Comparison of ENCODE assay signal across 17 mouse cellular contexts in genomic region chr16:55814686-55815085, GRCm38 (mm10). TPM values are rescaled to one million over a fixed set of nuclear protein-coding genes. Genes with fewer than 3 reads are reported as not detected.
A peak's percentile ranks its signal among the peaks of the same experiment; 100 is the strongest.
DNase-seq lines count a peak whose midpoint lies in the region; ATAC-seq and TF ChIP-seq lines count a peak whose summit lies in the region.
"Had no signal": no experiment of that assay in that cellular context is flagged by ENCODE, and none has a peak within 500 bp of the region (broad histone marks: within the 10 kb centered on the region; RNA-seq: fewer than 3 reads in every experiment).

No protein-coding gene starts in this region.

- no peak overlapping the region for H3K9ac ChIP-seq in liver, adult 2 months (ENCODE audit: low read depth, low read length)
- H3K9ac ChIP-seq in liver, embryonic 12.5 days: no peak overlapping the region
- H3K9ac ChIP-seq in lung, postnatal 0 days (replicated peaks; ENCODE audit: low read depth): no peak overlapping the region
- H3K9ac ChIP-seq: embryonic facial prominence, embryonic 12.5 days; forebrain, embryonic 15.5 days; heart, embryonic 13.5 days; hindbrain, embryonic 15.5 days had no signal

- peaks cover 11% of the 10 kb centered on the region; the same call in 1 of the 2 replicates for H3K79me2 ChIP-seq in liver, adult 2 months (ENCODE audit: control insufficient read depth, insufficient read depth, low read length)

- DNase-seq in liver, adult 2 months (ENCODE audit: extremely low read depth, low read depth, low spot score): peak; percentile 76
- peak; percentile 71 for DNase-seq in lung, postnatal 0 days (ENCODE audit: low spot score)
- no peak for DNase-seq in lung, postnatal 25 days (ENCODE audit: low spot score)
- DNase-seq in thymus, postnatal 10 days (ENCODE audit: low spot score in 2 of 2): no peak
- DNase-seq: adrenal gland, postnatal 10 days; cerebellum, adult 11-12 months; cerebellum, adult 9-10 months; cerebellum, postnatal 25 days; gastrocnemius, postnatal 14 days; heart, postnatal 36 days had no signal

- H3K4me1 ChIP-seq in liver, adult 2 months (ENCODE audit: control insufficient read depth, insufficient read depth, low read length): peaks cover 11% of the 10 kb centered on the region; the same call in 1 of the 2 replicates
- H3K4me1 ChIP-seq in liver, embryonic 12.5 days: peaks cover 3% of the 10 kb centered on the region; the same call in 1 of the 2 replicates
- H3K4me1 ChIP-seq in lung, postnatal 0 days (ENCODE audit: insufficient read depth, low read depth, low read length): 0 out of 2 replicates have a peak, but pooled peaks cover 4% of the 10 kb centered on the region
- H3K4me1 ChIP-seq in brown adipose tissue, adult 24 weeks (ENCODE audit: control insufficient read depth, insufficient read depth, insufficient read length, low read length): peaks cover 2% of the 10 kb centered on the region; the same call in 1 of the 2 replicates
- H3K4me1 ChIP-seq: hindbrain, embryonic 15.5 days had no signal

- no peak overlapping the region for H3K27ac ChIP-seq in liver, adult 2 months (replicated peaks; ENCODE audit: insufficient read depth, low read depth, low read length)
- H3K27ac ChIP-seq in liver, embryonic 12.5 days: no peak overlapping the region
- H3K27ac ChIP-seq in lung, postnatal 0 days (ENCODE audit: low read length): no peak overlapping the region
- H3K27ac ChIP-seq in brown adipose tissue, adult 24 weeks (replicated peaks; ENCODE audit: low read depth, low read length): peak overlapping the region; percentile 33; the same call in 1 of the 2 replicates
- H3K27ac ChIP-seq: embryonic facial prominence, embryonic 12.5 days; forebrain, embryonic 15.5 days; heart, embryonic 13.5 days; hindbrain, embryonic 15.5 days had no signal

- no peaks in the 10 kb centered on the region for H3K27me3 ChIP-seq in liver, adult 2 months (ENCODE audit: control insufficient read depth, insufficient read depth, low read length)
- no peaks in the 10 kb centered on the region for H3K27me3 ChIP-seq in liver, embryonic 12.5 days (replicated peaks)
- no peaks in the 10 kb centered on the region for H3K27me3 ChIP-seq in lung, postnatal 0 days (replicated peaks; ENCODE audit: insufficient read depth, low read length)
- H3K27me3 ChIP-seq: embryonic facial prominence, embryonic 12.5 days; forebrain, embryonic 15.5 days; heart, embryonic 13.5 days; hindbrain, embryonic 15.5 days had no signal

- no peak overlapping the region for H3K4me2 ChIP-seq in liver, embryonic 12.5 days
- no peak overlapping the region for H3K4me2 ChIP-seq in lung, postnatal 0 days (replicated peaks; ENCODE audit: low read depth, low read length)
- H3K4me2 ChIP-seq: embryonic facial prominence, embryonic 12.5 days; forebrain, embryonic 15.5 days; heart, embryonic 13.5 days; hindbrain, embryonic 15.5 days had no signal

- TF ChIP-seq EP300 in lung, postnatal 0 days (IDR thresholded peaks at IDR 0.05): peak; percentile 69; the same call in 1 of the 2 replicates

- H3K36me3 ChIP-seq in liver, adult 2 months (ENCODE audit: control insufficient read depth, insufficient read depth, low read length): peaks cover 64% of the 10 kb centered on the region
- peaks cover 70% of the 10 kb centered on the region for H3K36me3 ChIP-seq in liver, embryonic 12.5 days
- peaks cover 57% of the 10 kb centered on the region for H3K36me3 ChIP-seq in lung, postnatal 0 days (ENCODE audit: insufficient read depth, low read length)

- WGBS in liver, adult 2 months: 59% methylated on average over 6 of the region's 6 CpGs
- 86% methylated on average over 6 of the region's 6 CpGs for WGBS in liver, embryonic 12.5 days (ENCODE audit: insufficient replicate concordance)
- 55% methylated on average over 6 of the region's 6 CpGs for WGBS in lung, postnatal 0 days

- ATAC-seq in liver, embryonic 12.5 days: no peak
- ATAC-seq in lung, postnatal 0 days: peak; percentile 34
- ATAC-seq: forebrain, embryonic 15.5 days had no signal

- H3K4me3 ChIP-seq in liver, adult 2 months (ENCODE audit: insufficient read depth, low read depth, low read length): no peak overlapping the region
- no peak overlapping the region for H3K4me3 ChIP-seq in liver, embryonic 12.5 days
- no peak overlapping the region for H3K4me3 ChIP-seq in lung, postnatal 0 days (ENCODE audit: low read depth, low read length)
- H3K4me3 ChIP-seq in brown adipose tissue, adult 24 weeks (ENCODE audit: insufficient read depth, low read depth, low read length): no peak overlapping the region
- H3K4me3 ChIP-seq: embryonic facial prominence, embryonic 12.5 days; forebrain, embryonic 15.5 days; heart, embryonic 13.5 days; hindbrain, embryonic 15.5 days had no signal

- TF ChIP-seq POLR2A in liver, adult 2 months (IDR thresholded peaks at IDR 0.05; ENCODE audit: extremely low read depth, insufficient read depth, low read length): no peak

- TF ChIP-seq CTCF in liver, adult 2 months (IDR thresholded peaks at IDR 0.05; ENCODE audit: low read depth, low read length): no peak
- no peak for TF ChIP-seq CTCF in lung, postnatal 0 days (IDR thresholded peaks at IDR 0.05)

- H3K9me3 ChIP-seq in liver, embryonic 12.5 days (replicated peaks): no peaks in the 10 kb centered on the region
- no peaks in the 10 kb centered on the region for H3K9me3 ChIP-seq in lung, postnatal 0 days (ENCODE audit: low read length)
- H3K9me3 ChIP-seq: embryonic facial prominence, embryonic 12.5 days; forebrain, embryonic 15.5 days; G1E; heart, embryonic 13.5 days; hindbrain, embryonic 15.5 days had no signal

RNA-seq across cellular contexts. Expression of gene Nfkbiz, which starts 24.0 kb away (rescaled TPM):
- total RNA-seq in liver, adult 2 months (2014; rRNA removed): 3.7 and 4.2 TPM in 2 replicates
- 4.1 and 4.5 TPM in 2 replicates for polyA plus RNA-seq in liver, adult 2 months (2012; rRNA removed)
- polyA plus RNA-seq in liver, embryonic 12.5 days (2016; fragmentation: Nextera tagmentation; extraction: Ambion mirVana): 2.4 and 2.6 TPM in 2 replicates
- polyA plus RNA-seq in lung, postnatal 0 days (2015; fragmentation: Nextera tagmentation; extraction: Ambion mirVana): 16.0 and 21.5 TPM in 2 replicates
- 4.2 and 6.9 TPM in 2 replicates for polyA plus RNA-seq in brown adipose tissue, adult 24 weeks (2012; ENCODE audit: insufficient read depth, insufficient read length, missing spikeins)

Comparison
In these comparisons a context has a peak if more than half of its experiments do, and no peak if none do; other contexts are left out.
1. DNase-seq: peak in liver, adult 2 months (single experiment) and lung, postnatal 0 days (single experiment); none in lung, postnatal 25 days (single experiment) and thymus, postnatal 10 days (0 of 2).